Mouse (Mus musculus) lung, embryonic 16.5 days (tissue): ENCODE results near the gene Rfx7. TPM values are rescaled to one million over a fixed set of nuclear protein-coding genes. Genes with fewer than 3 reads are reported as not detected.

ENCODE experiments used
- ATAC-seq: fragments of 200-750 bp; cut with Nextera tagmentation; 2 replicates; pipeline ENCODE4 v1.8.0; 2017; ENCODE audit warnings: low read depth, mild to moderate bottlenecking, moderate library complexity
- H3K27ac ChIP-seq: fragments of 300-500 bp; sonication (generic); 2 replicates; pipeline ENCODE4 v1.5.1; 2014; ENCODE audit warnings: mild to moderate bottlenecking, control low read depth, low read length
- H3K27me3 ChIP-seq: fragments of 300-500 bp; sonication (generic); 2 replicates; pipeline ENCODE4 v1.6.1; 2014; ENCODE audit warnings: low read depth, low read length, mixed read lengths; ENCODE audit not compliant: control insufficient read depth, insufficient read depth
- H3K36me3 ChIP-seq: fragments of 300-500 bp; sonication (generic); 2 replicates; pipeline ENCODE4 v1.6.1; 2014; ENCODE audit warnings: low read length; ENCODE audit not compliant: control insufficient read depth, insufficient read depth
- H3K4me1 ChIP-seq: fragments of 300-500 bp; sonication (generic); replicated peaks from 2 replicates; pipeline ENCODE4 v1.6.1; 2014; ENCODE audit warnings: low read length, mixed read lengths; ENCODE audit not compliant: control insufficient read depth, insufficient read depth
- H3K4me2 ChIP-seq: fragments of 300-500 bp; sonication (generic); 2 replicates; pipeline ENCODE4 v1.6.1; 2014; ENCODE audit warnings: low read depth, low read length, control low read depth
- H3K4me3 ChIP-seq: fragments of 300-500 bp; sonication (generic); 2 replicates; pipeline ENCODE4 v1.5.1; 2014; ENCODE audit warnings: mild to moderate bottlenecking, low read length, control low read depth
- H3K9ac ChIP-seq: fragments of 300-500 bp; sonication (generic); 2 replicates; pipeline ENCODE4 v1.6.1; 2014; ENCODE audit warnings: low read length, control low read depth
- H3K9me3 ChIP-seq: fragments of 300-500 bp; sonication (generic); 2 replicates; pipeline ENCODE4 v1.6.1; 2016; ENCODE audit warnings: low read length; ENCODE audit not compliant: control insufficient read depth
- WGBS: fragments of 180-500 bp; shearing (Covaris S2); extraction: QIAGEN DNeasy Blood & Tissue Kit; methylation state at CpG from one replicate; pipeline ENCODE4 v1.1.7; 2014; 5-methylcytosine and 5-hydroxymethylcytosine counted together
- polyA plus RNA-seq: library from polyadenylated mRNA; unstranded; fragments of >200 nt; fragmentation: Nextera tagmentation; extraction: Ambion mirVana; gene quantifications from 2 replicates; pipeline ENCODE4 v1.2.1, GENCODE M21; 2015

The Rfx7 gene
- polyA plus RNA-seq, 1 experiment from 2014 or later: 8.1 TPM

GRCm38 (mm10) chr9:72628591-72628990, 96.6 kb downstream of the Rfx7 start:
- H3K4me2 ChIP-seq: no peak overlapping the region
- H3K9ac ChIP-seq: no peak overlapping the region

GRCm38 (mm10) chr9:72632198-72632597, 100.2 kb downstream of the Rfx7 start:
- Histone ChIP-seq H3K36me3 (no peaks in the 10 kb centered on the region), H3K4me2 (no peak overlapping the region), H3K9ac (no peak overlapping the region), H3K27me3 (no peaks in the 10 kb centered on the region), H3K4me1 (peaks cover 11% of the 10 kb centered on the region), H3K9me3 (no peaks in the 10 kb centered on the region), H3K4me3 (no peak overlapping the region), H3K27ac (no peak overlapping the region)
- 4% methylated on average over 1 of the region's 1 CpGs for WGBS
- no peak for ATAC-seq

More at GRCm38 (mm10) chr9:72628591-72628990, 96.6 kb downstream of the Rfx7 start:
- H3K36me3 ChIP-seq: no peaks in the 10 kb centered on the region
- H3K27me3 ChIP-seq: no peaks in the 10 kb centered on the region
- peaks cover 11% of the 10 kb centered on the region for H3K4me1 ChIP-seq
- ATAC-seq: peak; percentile 93
- 0 out of 2 replicates have a peak overlapping the region, but pooled peaks have one; percentile 11 for H3K27ac ChIP-seq
- no peak overlapping the region for H3K4me3 ChIP-seq
- H3K9me3 ChIP-seq: no peaks in the 10 kb centered on the region
- WGBS: 5% methylated on average over 2 of the region's 2 CpGs

GRCm38 (mm10) chr9:72635134-72635533, 103.1 kb downstream of the Rfx7 start:
- Histone ChIP-seq H3K9me3 (no peaks in the 10 kb centered on the region), H3K36me3 (no peaks in the 10 kb centered on the region), H3K4me3 (no peak overlapping the region), H3K27me3 (no peaks in the 10 kb centered on the region), H3K9ac (no peak overlapping the region), H3K4me2 (no peak overlapping the region), H3K4me1 (peaks cover 9% of the 10 kb centered on the region), H3K27ac (no peak overlapping the region)
- no peak for ATAC-seq

- WGBS: 76% methylated on average over 7 of the region's 7 CpGs
- no peaks in the 10 kb centered on the region for H3K36me3 ChIP-seq
- H3K4me1 ChIP-seq: peaks cover 22% of the 10 kb centered on the region
- H3K4me3 ChIP-seq: no peak overlapping the region
- no peak for ATAC-seq
- H3K9ac ChIP-seq: no peak overlapping the region
- H3K27me3 ChIP-seq: no peaks in the 10 kb centered on the region
- H3K27ac ChIP-seq: no peak overlapping the region
- no peak overlapping the region for H3K4me2 ChIP-seq
- no peaks in the 10 kb centered on the region for H3K9me3 ChIP-seq
These were observed 104.5 kb downstream of the Rfx7 start for GRCm38 (mm10) chr9:72636547-72636946.

GRCm38 (mm10) chr9:72637243-72637642, 105.2 kb downstream of the Rfx7 start:
- no peak for ATAC-seq
- Histone ChIP-seq H3K27ac (no peak overlapping the region), H3K4me1 (peaks cover 22% of the 10 kb centered on the region), H3K9ac (no peak overlapping the region), H3K9me3 (no peaks in the 10 kb centered on the region), H3K36me3 (no peaks in the 10 kb centered on the region), H3K4me2 (no peak overlapping the region), H3K27me3 (no peaks in the 10 kb centered on the region), H3K4me3 (no peak overlapping the region)
- WGBS: 83% methylated on average over 8 of the region's 8 CpGs

GRCm38 (mm10) chr9:72638951-72639842, 107.2 kb downstream of the Rfx7 start:
- H3K9ac ChIP-seq: peak overlapping the region; percentile 73
- WGBS: 46% methylated on average over 9 of the region's 9 CpGs
- peak; percentile 73 for ATAC-seq

GRCm38 (mm10) chr9:72639843-72640621, 108.0 kb downstream of the Rfx7 start:
- H3K9ac ChIP-seq: peak overlapping the region; percentile 73
- H3K27me3 ChIP-seq: no peaks in the 10 kb centered on the region
- peak overlapping the region; percentile 66 for H3K4me2 ChIP-seq
- peaks cover 32% of the 10 kb centered on the region for H3K4me1 ChIP-seq
- 2% methylated on average over 27 of the region's 27 CpGs for WGBS
- peak; percentile 95 for ATAC-seq
- no peaks in the 10 kb centered on the region for H3K36me3 ChIP-seq
- peak overlapping the region; percentile 45 for H3K4me3 ChIP-seq
- H3K27ac ChIP-seq: peak overlapping the region; percentile 99
- no peaks in the 10 kb centered on the region for H3K9me3 ChIP-seq

More at GRCm38 (mm10) chr9:72638951-72639842, 107.2 kb downstream of the Rfx7 start:
- Histone ChIP-seq H3K4me1 (peaks cover 25% of the 10 kb centered on the region), H3K27me3 (no peaks in the 10 kb centered on the region), H3K36me3 (no peaks in the 10 kb centered on the region), H3K4me3 (peak overlapping the region; percentile 45), H3K27ac (peak overlapping the region; percentile 99), H3K4me2 (peak overlapping the region; percentile 66), H3K9me3 (no peaks in the 10 kb centered on the region)

GRCm38 (mm10) chr9:72640642-72641041, 108.6 kb downstream of the Rfx7 start:
- H3K36me3 ChIP-seq: no peaks in the 10 kb centered on the region
- peak overlapping the region; percentile 66 for H3K4me2 ChIP-seq
- H3K27ac ChIP-seq: peak overlapping the region; percentile 99
- ATAC-seq: 0 out of 2 replicates have a peak, but pooled peaks have one; percentile 2
- no peaks in the 10 kb centered on the region for H3K9me3 ChIP-seq
- H3K4me3 ChIP-seq: no peak overlapping the region; the same call in 1 of the 2 replicates
- peak overlapping the region; percentile 73 for H3K9ac ChIP-seq
- H3K4me1 ChIP-seq: peaks cover 32% of the 10 kb centered on the region
- no peaks in the 10 kb centered on the region for H3K27me3 ChIP-seq
- 13% methylated on average over 7 of the region's 7 CpGs for WGBS

- peak overlapping the region; percentile 99 for H3K27ac ChIP-seq
- 50% methylated on average over 6 of the region's 6 CpGs for WGBS
- ATAC-seq: no peak
- peak overlapping the region; percentile 30 for H3K9ac ChIP-seq
- peak overlapping the region; percentile 66 for H3K4me2 ChIP-seq
- H3K27me3 ChIP-seq: no peaks in the 10 kb centered on the region
- H3K36me3 ChIP-seq: no peaks in the 10 kb centered on the region
- peaks cover 32% of the 10 kb centered on the region for H3K4me1 ChIP-seq
- no peak overlapping the region for H3K4me3 ChIP-seq
- H3K9me3 ChIP-seq: no peaks in the 10 kb centered on the region
These were observed 109.1 kb downstream of the Rfx7 start for GRCm38 (mm10) chr9:72641093-72641680.
